Mouse (Mus musculus): Measurements from ENCODE around the gene Hoxd4. TPM values are rescaled to one million over a fixed set of nuclear protein-coding genes. Genes with fewer than 3 reads are reported as not detected.

Hoxd4 gene
- 2.2 and 2.3 TPM in 2 replicates for polyA plus RNA-seq (2015; fragmentation: Nextera tagmentation; extraction: Ambion mirVana)

GRCm38 (mm10) chr2:74711721-74712621 is at the start of gene Hoxd4, which contains the start of gene Hoxd3:
Gene Hoxd4 (plus strand): TSS chr2:74711929.
Gene Hoxd3 (plus strand): TSS chr2:74711927.
- Histone ChIP-seq H3K4me1 (ENCODE audit: control insufficient read depth, insufficient read depth, low read depth, low read length) (peaks cover 7% of the 10 kb centered on the region; the same call in 1 of the 2 replicates), H3K27me3 (replicated peaks; ENCODE audit: control insufficient read depth, insufficient read depth, low read length) (peaks cover 63% of the 10 kb centered on the region), H3K9me3 (ENCODE audit: control insufficient read depth, low read length) (no peaks in the 10 kb centered on the region), H3K36me3 (ENCODE audit: control insufficient read depth, insufficient read depth, low read length) (no peaks in the 10 kb centered on the region), H3K9ac (ENCODE audit: low read depth, low read length) (peak within 1 kb of the TSS; percentile 42), H3K4me2 (ENCODE audit: low read length) (peak within 1 kb of the TSS; percentile 38), H3K27ac (ENCODE audit: low read depth, low read length) (peak within 1 kb of the TSS; percentile 41), H3K4me3 (ENCODE audit: low read length) (peak within 1 kb of the TSS; percentile 36)
- WGBS = under 1% methylated on average over 64 of the region's 65 CpGs
- ATAC-seq = 0 out of 2 replicates have a peak, but pooled peaks have one; percentile 25

- Histone ChIP-seq H3K9ac (ENCODE audit: low read depth, low read length) (no peak overlapping the region), H3K9me3 (ENCODE audit: control insufficient read depth, low read length) (no peaks in the 10 kb centered on the region), H3K4me2 (ENCODE audit: low read length) (no peak overlapping the region), H3K27ac (ENCODE audit: low read depth, low read length) (no peak overlapping the region), H3K4me1 (ENCODE audit: control insufficient read depth, insufficient read depth, low read depth, low read length) (peaks cover 4% of the 10 kb centered on the region), H3K4me3 (ENCODE audit: low read length) (no peak overlapping the region), H3K27me3 (replicated peaks; ENCODE audit: control insufficient read depth, insufficient read depth, low read length) (peaks cover 67% of the 10 kb centered on the region), H3K36me3 (ENCODE audit: control insufficient read depth, insufficient read depth, low read length) (no peaks in the 10 kb centered on the region)
- WGBS = 5% methylated on average over 18 of the region's 18 CpGs
- no peak for ATAC-seq
These were observed 48.3 kb upstream of the Hoxd4 start for GRCm38 (mm10) chr2:74663291-74663925.

- H3K4me1 ChIP-seq (ENCODE audit: control insufficient read depth, insufficient read depth, low read depth, low read length) = peaks cover 6% of the 10 kb centered on the region
- H3K9ac ChIP-seq (ENCODE audit: low read depth, low read length) = no peak overlapping the region
- H3K4me2 ChIP-seq (ENCODE audit: low read length) = no peak overlapping the region
- no peak for ATAC-seq
- no peaks in the 10 kb centered on the region for H3K9me3 ChIP-seq (ENCODE audit: control insufficient read depth, low read length)
- peaks cover 75% of the 10 kb centered on the region for H3K27me3 ChIP-seq (replicated peaks; ENCODE audit: control insufficient read depth, insufficient read depth, low read length)
- no peak overlapping the region for H3K27ac ChIP-seq (ENCODE audit: low read depth, low read length)
- no peaks in the 10 kb centered on the region for H3K36me3 ChIP-seq (ENCODE audit: control insufficient read depth, insufficient read depth, low read length)
- no peak overlapping the region for H3K4me3 ChIP-seq (ENCODE audit: low read length)
- WGBS = 5% methylated on average over 7 of the region's 7 CpGs
These were observed 45.3 kb upstream of the Hoxd4 start for GRCm38 (mm10) chr2:74666411-74666810.

GRCm38 (mm10) chr2:74667191-74667841 is 44.4 kb upstream of the Hoxd4 start:
- Histone ChIP-seq H3K27me3 (replicated peaks; ENCODE audit: control insufficient read depth, insufficient read depth, low read length) (peaks cover 77% of the 10 kb centered on the region), H3K9me3 (ENCODE audit: control insufficient read depth, low read length) (no peaks in the 10 kb centered on the region), H3K27ac (ENCODE audit: low read depth, low read length) (no peak overlapping the region), H3K4me1 (ENCODE audit: control insufficient read depth, insufficient read depth, low read depth, low read length) (peaks cover 6% of the 10 kb centered on the region), H3K9ac (ENCODE audit: low read depth, low read length) (no peak overlapping the region), H3K4me3 (ENCODE audit: low read length) (no peak overlapping the region), H3K4me2 (ENCODE audit: low read length) (no peak overlapping the region), H3K36me3 (ENCODE audit: control insufficient read depth, insufficient read depth, low read length) (no peaks in the 10 kb centered on the region)
- no peak for ATAC-seq
- WGBS = 2% methylated on average over 36 of the region's 36 CpGs

- no peak within 1 kb of the TSS for H3K9ac ChIP-seq (ENCODE audit: low read depth, low read length)
These were observed 43.8 kb upstream of the Hoxd4 start, which contains the start of gene Hoxd13 for GRCm38 (mm10) chr2:74667842-74668357. Gene Hoxd13 (plus strand): TSS chr2:74668310.

GRCm38 (mm10) chr2:74668370-74669229 is 43.1 kb upstream of the Hoxd4 start:
- peak overlapping the region; percentile 51 for H3K4me2 ChIP-seq (ENCODE audit: low read length)
- H3K4me1 ChIP-seq (ENCODE audit: control insufficient read depth, insufficient read depth, low read depth, low read length) = peaks cover 9% of the 10 kb centered on the region
- H3K4me3 ChIP-seq (ENCODE audit: low read length) = peak overlapping the region; percentile 34
- peaks cover 77% of the 10 kb centered on the region for H3K27me3 ChIP-seq (replicated peaks; ENCODE audit: control insufficient read depth, insufficient read depth, low read length)
- peak; percentile 50; the same call in 1 of the 2 replicates for ATAC-seq
- no peaks in the 10 kb centered on the region for H3K36me3 ChIP-seq (ENCODE audit: control insufficient read depth, insufficient read depth, low read length)
- WGBS = under 1% methylated on average over 65 of the region's 74 CpGs
- no peak overlapping the region for H3K27ac ChIP-seq (ENCODE audit: low read depth, low read length)
- no peaks in the 10 kb centered on the region for H3K9me3 ChIP-seq (ENCODE audit: control insufficient read depth, low read length)
- H3K9ac ChIP-seq (ENCODE audit: low read depth, low read length) = no peak overlapping the region

More at GRCm38 (mm10) chr2:74667842-74668357, 43.8 kb upstream of the Hoxd4 start, which contains the start of gene Hoxd13:
- H3K4me2 ChIP-seq (ENCODE audit: low read length) = peak within 1 kb of the TSS; percentile 51
- H3K27me3 ChIP-seq (replicated peaks; ENCODE audit: control insufficient read depth, insufficient read depth, low read length) = peaks cover 77% of the 10 kb centered on the region
- no peak within 1 kb of the TSS for H3K27ac ChIP-seq (ENCODE audit: low read depth, low read length)
- H3K36me3 ChIP-seq (ENCODE audit: control insufficient read depth, insufficient read depth, low read length) = no peaks in the 10 kb centered on the region
- WGBS = under 1% methylated on average over 30 of the region's 51 CpGs
- no peaks in the 10 kb centered on the region for H3K9me3 ChIP-seq (ENCODE audit: control insufficient read depth, low read length)
- peak within 1 kb of the TSS; percentile 34 for H3K4me3 ChIP-seq (ENCODE audit: low read length)
- peaks cover 8% of the 10 kb centered on the region for H3K4me1 ChIP-seq (ENCODE audit: control insufficient read depth, insufficient read depth, low read depth, low read length)
- 0 out of 2 replicates have a peak, but pooled peaks have one; percentile 20 for ATAC-seq

- ATAC-seq = no peak
- no peak overlapping the region for H3K4me2 ChIP-seq (ENCODE audit: low read length)
- no peak overlapping the region for H3K27ac ChIP-seq (ENCODE audit: low read depth, low read length)
- H3K4me3 ChIP-seq (ENCODE audit: low read length) = no peak overlapping the region
- WGBS = 1% methylated on average over 3 of the region's 3 CpGs
- H3K4me1 ChIP-seq (ENCODE audit: control insufficient read depth, insufficient read depth, low read depth, low read length) = peaks cover 9% of the 10 kb centered on the region
- no peaks in the 10 kb centered on the region for H3K36me3 ChIP-seq (ENCODE audit: control insufficient read depth, insufficient read depth, low read length)
- peaks cover 77% of the 10 kb centered on the region for H3K27me3 ChIP-seq (replicated peaks; ENCODE audit: control insufficient read depth, insufficient read depth, low read length)
- H3K9ac ChIP-seq (ENCODE audit: low read depth, low read length) = no peak overlapping the region
- H3K9me3 ChIP-seq (ENCODE audit: control insufficient read depth, low read length) = no peaks in the 10 kb centered on the region
These were observed 42.5 kb upstream of the Hoxd4 start for GRCm38 (mm10) chr2:74669230-74669578.

- Histone ChIP-seq H3K27me3 (replicated peaks; ENCODE audit: control insufficient read depth, insufficient read depth, low read length) (peaks cover 76% of the 10 kb centered on the region), H3K4me1 (ENCODE audit: control insufficient read depth, insufficient read depth, low read depth, low read length) (peaks cover 9% of the 10 kb centered on the region), H3K27ac (ENCODE audit: low read depth, low read length) (no peak overlapping the region), H3K9ac (ENCODE audit: low read depth, low read length) (no peak overlapping the region), H3K4me3 (ENCODE audit: low read length) (no peak overlapping the region), H3K9me3 (ENCODE audit: control insufficient read depth, low read length) (no peaks in the 10 kb centered on the region), H3K36me3 (ENCODE audit: control insufficient read depth, insufficient read depth, low read length) (no peaks in the 10 kb centered on the region), H3K4me2 (ENCODE audit: low read length) (no peak overlapping the region)
- no peak for ATAC-seq
- WGBS = 2% methylated on average over 14 of the region's 14 CpGs
These were observed 42.0 kb upstream of the Hoxd4 start for GRCm38 (mm10) chr2:74669650-74670235.
